Mouse (Mus musculus): ENCODE measurements at regions not wholly inside any gene's neighbourhood (a gene's known extent, or its start where the extent isn't known, plus 50 kb on each side); places are given as distances from the start of the nearest gene placed in this dataset.
A peak's percentile ranks its signal among the peaks of the same experiment; 100 is the strongest.

- DNase-seq, result no peak
These were observed 193.3 kb upstream of the Trib2 start for GRCm38 (mm10) chr12:16009822-16010620.

GRCm38 (mm10) chr12:16008763-16009515, 192.2 kb upstream of the Trib2 start:
- peak; percentile 12 for DNase-seq

GRCm38 (mm10) chr12:16008261-16008660, 191.5 kb upstream of the Trib2 start:
- no peak for DNase-seq

- DNase-seq, result no peak
These were observed 190.0 kb upstream of the Trib2 start for GRCm38 (mm10) chr12:16006688-16007087.

GRCm38 (mm10) chr12:16006286-16006685, 189.6 kb upstream of the Trib2 start:
- no peak for DNase-seq

- no peak for DNase-seq
These were observed 185.1 kb upstream of the Trib2 start for GRCm38 (mm10) chr12:16001811-16002210.

GRCm38 (mm10) chr12:16001225-16001624, 184.5 kb upstream of the Trib2 start:
- DNase-seq, result no peak

- DNase-seq, result no peak
These were observed 181.6 kb upstream of the Trib2 start for GRCm38 (mm10) chr12:15998331-15998730.

DNA sequence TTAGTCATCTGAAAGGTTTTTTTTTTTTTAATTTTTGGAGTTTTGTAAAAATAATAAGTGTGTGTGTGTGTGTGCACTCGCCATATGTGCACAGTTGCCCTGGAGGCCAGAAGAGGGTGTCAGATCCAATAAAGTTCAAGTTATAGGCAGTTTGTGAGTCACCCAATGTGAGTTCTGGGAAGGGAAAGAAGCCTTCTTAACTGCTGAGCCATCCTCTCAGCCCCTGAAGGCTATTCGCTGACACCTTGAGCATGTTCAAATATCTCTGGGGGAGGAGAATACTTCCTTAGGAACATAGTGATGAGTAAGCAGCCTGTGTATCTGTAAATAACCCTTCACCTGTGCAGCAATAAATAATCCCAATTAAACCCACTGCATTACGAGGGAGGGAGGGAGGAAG, 177.1 kb upstream of the Trib2 start:
- DNase-seq, result no peak

DNA sequence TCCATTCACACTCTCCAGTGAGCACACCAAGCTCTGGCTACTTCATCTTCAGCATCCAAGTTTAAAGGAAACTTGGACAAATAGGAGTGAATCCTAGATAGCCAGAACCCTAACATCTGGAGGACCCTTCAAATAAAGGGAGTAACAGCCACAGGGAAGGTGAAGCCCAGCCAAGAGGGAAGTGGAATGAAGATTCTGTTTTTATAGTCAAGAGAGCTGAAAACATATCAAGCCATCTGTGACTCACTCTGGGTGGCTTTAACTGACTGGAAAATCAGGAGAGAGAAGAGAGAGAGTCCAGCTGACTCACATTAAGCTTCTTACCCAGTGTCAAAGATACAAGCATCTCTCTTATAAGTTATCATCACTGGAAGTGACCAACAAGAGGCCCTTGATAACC, 169.6 kb upstream of the Trib2 start:
- no peak for DNase-seq

DNA sequence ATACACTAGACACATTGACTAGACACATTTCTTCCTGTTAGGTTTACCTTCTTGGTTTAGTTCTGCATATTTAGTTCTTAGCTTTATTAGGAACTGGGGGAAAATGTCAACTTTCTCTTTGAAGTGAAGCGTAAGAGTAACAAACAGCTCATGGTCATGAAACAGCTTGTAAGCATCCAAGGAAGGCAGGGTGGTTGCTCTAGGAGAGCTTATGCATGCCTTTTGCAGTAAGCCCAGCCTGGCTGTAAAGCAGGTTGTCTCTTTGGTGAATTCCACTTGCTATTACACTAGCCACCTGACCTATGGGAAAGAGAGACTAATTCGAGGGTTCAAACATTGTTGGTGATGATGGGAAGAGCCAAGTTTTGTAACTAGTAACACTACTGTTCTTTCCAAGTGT, 168.9 kb upstream of the Trib2 start:
- DNase-seq, result no peak

GRCm38 (mm10) chr12:15983591-15984300, 167.0 kb upstream of the Trib2 start:
- no peak for DNase-seq

DNA sequence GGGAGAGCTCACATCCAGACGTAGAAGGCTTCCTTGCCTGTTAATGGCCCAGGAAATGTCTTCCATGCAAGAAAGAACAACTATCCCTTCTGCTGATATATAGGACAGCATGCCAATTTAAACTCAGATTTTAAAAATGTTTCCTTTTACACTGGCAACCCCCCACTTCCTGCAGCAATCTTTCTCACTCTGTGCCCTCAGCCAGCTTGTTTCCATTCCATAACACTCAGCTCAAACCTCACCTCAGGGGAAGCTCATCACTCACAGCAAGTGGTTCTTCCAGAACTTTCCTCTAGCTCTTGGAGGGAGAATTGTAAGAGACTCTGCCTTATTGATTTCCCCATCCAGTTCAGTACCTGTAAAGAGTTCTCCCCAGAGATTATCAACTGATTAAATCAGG, 165.0 kb upstream of the Trib2 start:
- DNase-seq, result no peak

DNA sequence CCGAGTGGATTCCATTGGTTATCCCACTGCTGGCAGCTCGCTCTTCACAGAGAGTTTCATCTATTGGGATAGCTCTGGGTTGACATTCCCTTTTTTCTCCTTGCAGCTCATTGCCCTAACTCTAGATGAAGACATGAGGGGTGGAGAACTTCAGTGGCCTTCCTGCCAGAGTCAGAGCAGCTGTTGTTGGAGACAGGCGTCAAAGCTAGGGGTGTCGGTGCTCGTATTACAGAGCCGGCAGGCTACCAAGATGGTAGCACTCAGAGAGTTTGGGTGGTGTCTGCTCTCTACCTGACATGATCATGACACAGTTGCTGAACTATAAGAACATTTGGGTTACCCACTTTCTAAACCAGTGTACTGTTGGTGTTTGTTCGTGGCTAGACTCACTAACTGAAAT, 162.5 kb upstream of the Trib2 start:
- DNase-seq, result no peak

GRCm38 (mm10) chr12:15971786-15972185, 155.1 kb upstream of the Trib2 start:
- no peak for DNase-seq

GRCm38 (mm10) chr12:15970262-15970661, 153.5 kb upstream of the Trib2 start:
- DNase-seq, result no peak

GRCm38 (mm10) chr12:15967550-15968102, 150.9 kb upstream of the Trib2 start:
- no peak for DNase-seq

DNA sequence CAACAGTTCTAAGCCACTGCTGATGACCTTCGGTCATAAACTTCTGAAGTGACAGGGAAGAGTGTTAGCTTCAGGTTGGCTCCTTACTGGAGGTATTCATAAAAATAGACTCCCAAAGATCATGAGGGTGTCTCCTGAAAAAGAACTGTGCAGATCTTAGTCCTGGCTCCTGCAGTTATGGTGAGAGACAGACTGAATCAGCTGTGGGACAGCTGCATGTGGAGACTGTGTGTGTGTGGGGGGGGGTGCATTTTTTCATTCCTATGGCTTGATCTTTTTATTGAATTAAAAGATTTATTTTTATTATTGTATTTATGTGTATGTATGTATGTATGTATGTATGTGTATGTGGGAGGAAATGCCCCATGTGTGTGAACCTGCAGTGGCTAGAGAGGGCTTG, 149.9 kb upstream of the Trib2 start:
- no peak for DNase-seq

DNA sequence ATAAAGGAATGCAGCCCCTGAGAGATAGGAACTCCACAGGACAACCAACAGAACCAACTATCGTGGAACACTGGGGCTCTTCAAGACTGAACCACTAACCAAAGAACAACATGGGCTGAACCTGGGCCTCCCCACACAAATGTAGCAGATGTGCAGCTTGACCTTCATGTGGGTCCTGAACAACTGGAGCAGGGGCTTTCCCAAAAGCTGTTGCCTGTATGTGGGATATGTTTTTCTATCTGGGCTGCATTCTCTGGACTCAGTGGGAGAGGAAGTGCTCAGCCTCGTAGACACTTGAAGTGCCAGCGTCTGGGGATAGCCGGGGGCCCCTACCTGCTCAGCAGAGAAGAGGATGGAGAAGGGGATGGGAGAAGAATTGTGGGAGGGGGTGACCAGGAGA, 149.2 kb upstream of the Trib2 start:
- DNase-seq, result no peak

DNA sequence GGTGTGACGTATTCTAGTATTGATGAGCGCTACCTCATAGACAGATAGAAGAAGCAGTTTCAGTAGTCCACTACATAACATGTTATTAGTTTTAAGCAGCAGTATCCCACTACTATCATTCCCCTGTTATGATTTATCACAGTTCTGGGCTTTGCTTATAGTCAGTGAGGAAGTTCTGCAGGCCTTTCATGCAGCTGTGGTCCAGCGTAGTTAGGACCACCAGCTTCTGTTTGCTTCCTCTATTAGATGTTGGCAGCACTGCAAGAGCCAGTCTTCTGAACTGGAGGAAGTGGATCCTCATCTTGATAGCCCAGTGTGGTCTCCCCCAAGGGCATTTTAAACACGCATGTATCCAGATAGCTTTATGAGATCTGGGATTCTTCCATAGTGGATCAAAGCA, 147.4 kb upstream of the Trib2 start:
- no peak for DNase-seq

GRCm38 (mm10) chr12:15961834-15962233, 145.1 kb upstream of the Trib2 start:
- no peak for DNase-seq

GRCm38 (mm10) chr12:15937443-15938237, 120.9 kb upstream of the Trib2 start:
- no peak for DNase-seq

- DNase-seq, result no peak
These were observed 115.3 kb upstream of the Trib2 start for GRCm38 (mm10) chr12:15932067-15932466.
